Mouse (Mus musculus): ENCODE data around the gene Zbtb46.

Zbtb46 gene

DNA sequence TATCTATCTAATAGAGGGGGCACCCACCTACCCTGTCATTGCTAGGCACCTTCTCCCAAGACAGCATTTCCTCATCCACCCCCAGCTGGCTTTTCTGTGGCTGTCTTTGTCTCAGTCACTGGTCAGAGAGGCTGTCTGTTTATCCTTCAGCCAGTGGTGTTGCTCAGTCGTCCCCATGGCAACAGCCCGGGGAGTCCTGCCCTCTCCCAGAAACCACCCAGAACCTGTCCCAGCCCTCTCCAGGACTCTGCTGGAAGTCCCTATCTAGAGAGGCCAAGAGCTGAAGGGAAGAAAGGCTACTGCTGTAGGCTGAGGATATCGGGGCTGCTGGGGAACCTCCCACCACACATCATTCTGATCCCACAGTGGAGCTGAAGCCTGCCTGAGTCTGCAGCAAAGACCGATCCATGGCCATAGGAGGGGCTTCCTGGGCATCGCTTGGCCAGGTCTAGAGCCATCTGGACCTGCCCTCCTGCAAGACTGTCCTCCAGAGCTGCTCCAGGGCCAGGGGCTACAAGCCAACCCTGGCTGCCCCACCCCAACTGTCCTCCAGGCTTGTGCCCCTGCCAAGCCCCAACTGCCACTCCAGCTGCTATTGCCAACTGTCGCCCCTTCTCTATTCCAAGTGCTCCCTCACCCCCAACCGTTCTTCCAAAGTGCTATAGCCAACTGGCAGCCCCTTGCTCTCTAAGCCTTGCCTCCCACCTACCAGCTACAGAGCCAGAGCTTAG, 3.9 kb upstream of the Zbtb46 start:
- no peak for DNase-seq (ENCODE audit: low spot score)

DNA sequence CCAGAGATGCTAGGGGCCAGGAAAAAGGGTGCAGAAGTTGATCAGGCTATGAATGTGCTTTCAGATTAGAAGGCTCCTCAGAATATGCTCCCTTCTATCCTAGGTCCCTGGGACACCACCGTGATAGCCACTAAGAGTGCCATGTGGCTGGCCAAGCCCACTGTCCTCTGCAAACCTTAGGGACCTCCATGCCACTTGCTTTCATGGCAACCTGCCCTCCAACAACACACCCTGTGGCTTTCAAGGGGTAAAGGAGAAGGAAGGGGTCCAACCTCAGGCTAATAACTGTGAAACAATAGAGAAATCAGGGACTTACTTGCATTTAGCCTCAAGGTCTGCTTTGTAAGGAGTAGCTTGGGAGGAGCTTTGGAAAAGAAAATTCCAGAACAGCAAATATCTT, 3.4 kb upstream of the Zbtb46 start:
- no peak for DNase-seq (ENCODE audit: low spot score)

DNA sequence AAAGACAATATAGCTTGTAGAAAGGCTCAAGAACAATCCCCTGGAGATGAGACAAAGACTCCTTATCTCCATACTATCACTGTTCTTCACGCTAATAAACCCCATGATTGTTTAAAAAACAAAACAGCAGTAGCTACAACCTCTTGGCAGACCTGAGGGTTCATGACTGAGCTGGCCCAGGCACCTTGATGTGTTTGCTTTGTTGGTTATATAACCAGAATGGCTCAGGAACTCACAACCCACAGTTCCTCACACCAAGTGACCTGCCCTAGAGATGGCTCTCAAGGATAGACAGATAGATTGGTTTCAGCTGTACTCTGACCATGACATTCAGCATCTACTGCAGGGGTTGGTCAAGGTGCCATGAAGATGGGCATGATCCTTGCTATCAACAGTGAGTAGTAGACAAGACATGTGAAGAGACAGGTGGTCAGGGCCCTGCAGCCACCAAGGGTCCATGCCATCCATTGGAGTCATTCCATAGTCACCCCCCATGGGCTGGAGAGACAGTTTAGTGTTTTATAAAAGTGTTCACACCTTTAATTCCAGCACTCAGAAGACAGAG, 2.4 kb upstream of the Zbtb46 start:
- no peak for DNase-seq (ENCODE audit: low spot score)

DNA sequence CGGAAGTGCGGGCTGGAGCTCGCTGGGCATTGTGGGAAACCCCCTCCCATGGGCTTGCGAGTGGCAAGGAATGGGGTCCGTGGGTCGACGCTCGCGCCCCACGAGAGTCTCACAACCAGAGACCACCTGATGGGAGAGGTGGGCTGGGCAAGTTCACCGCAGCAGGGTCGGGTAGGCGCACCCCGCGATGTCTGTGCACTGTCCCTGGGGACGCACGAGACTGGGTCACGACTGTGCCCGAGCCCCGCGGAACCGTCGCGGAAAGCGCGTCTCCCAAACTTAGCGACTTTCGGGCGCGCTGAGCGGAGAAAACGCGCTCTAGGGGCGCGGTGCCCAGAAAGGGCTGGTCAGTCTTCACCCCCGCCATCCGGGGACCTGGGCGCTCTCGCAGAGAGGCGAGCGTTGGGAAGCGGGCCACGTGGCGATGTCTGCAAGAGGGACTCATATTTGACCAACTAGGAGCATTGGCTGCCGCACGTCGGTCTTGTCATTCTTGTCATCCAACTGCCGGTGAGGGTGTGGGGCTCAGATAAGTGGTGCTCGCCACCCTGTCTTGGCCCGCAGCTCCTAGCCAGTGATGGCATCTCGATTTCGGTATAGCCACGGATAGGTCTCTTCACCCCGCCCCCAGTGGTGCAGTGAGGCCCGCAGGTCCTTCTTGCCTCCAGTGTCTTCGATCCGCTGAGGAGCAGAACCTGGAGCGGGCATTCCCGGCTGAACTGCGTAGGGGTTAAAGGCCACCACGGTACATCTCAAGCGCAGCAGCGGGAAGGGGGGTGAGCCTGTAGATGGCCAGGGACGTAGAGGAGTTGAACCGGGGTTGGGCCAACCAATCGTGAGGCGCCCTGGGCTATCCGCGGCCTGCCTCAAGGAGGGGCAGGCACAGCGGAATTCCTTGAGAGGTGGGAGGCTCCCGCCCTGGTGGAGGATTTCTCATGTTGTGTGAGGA, 721 bp upstream of the Zbtb46 start:
- DNase-seq (ENCODE audit: low spot score): no peak

DNA sequence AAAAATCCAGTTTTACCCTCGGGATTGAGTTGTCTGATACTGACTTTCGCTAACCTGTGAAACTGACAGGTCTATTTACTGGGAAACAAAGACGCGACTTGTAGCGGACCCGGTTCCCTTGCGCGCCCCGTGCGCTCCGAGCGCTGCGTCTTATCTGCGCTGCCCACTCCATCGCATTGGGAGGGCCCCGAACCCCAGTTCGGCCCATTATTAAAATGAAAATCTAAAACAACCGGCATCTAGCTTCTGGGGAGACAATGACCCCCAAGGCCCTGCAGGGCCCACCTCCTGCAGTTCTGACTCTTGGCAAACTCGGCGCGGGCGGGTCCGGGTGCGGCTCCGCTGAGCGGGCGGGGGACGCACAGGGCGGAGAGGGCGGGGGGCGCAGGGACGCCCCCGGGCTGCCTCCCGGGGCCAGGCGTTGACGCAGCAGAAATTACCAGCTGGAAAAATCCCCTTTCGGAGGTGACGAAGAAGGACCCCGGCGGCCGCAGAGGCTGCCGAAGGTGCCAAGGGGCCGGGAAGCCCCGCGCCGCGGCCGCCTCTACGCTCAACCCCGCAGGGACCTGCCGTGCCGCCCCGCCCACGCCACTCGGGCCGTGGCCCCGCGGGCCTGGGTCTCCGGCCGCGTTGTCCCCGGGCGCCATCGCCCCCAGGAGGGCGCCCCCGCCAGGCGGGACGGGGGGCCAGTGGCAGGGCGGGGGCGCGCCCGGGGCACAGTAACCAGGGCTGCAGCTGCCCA, 644 bp downstream of the Zbtb46 start:
- no peak for DNase-seq (ENCODE audit: low spot score)

DNA sequence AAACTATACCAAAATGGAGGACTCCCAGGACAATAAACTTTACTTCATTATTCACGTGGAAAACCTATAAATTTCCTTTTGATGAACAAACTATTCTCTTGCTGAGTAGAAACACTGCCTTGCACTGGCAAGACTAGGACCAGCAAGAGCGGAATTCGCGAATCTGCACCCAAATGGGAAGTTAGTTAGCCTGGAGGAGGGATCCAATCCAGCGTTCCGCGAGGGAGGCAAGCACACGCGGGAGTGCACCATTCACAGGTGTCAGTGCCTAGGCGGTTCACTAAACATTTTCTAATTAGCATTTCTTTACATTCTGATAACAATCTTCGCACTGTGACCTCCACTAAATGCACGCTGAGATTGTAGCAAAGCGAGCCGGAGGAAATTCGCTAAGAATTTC, 1.4 kb downstream of the Zbtb46 start:
- DNase-seq (ENCODE audit: low spot score): no peak

DNA sequence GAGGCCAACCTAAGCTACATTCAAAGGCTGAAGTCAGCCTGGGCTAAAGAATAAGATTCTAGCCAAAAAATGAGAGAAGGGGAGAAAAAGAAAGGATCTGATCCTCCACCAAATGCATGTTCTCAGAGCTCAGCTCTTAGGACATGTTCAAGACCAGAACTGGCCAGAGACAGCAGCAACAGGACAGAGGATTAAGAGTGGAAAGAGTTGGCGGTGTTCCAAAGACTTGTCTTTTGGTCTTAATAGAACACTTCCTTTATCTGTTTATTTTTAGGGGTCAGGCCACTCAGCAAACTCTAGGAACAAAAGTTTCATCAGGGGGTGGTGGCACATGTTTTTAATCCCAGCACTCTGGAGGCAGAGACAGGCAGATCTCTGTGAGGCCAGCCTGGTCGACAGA, 3.3 kb downstream of the Zbtb46 start:
- no peak for DNase-seq (ENCODE audit: low spot score)

DNA sequence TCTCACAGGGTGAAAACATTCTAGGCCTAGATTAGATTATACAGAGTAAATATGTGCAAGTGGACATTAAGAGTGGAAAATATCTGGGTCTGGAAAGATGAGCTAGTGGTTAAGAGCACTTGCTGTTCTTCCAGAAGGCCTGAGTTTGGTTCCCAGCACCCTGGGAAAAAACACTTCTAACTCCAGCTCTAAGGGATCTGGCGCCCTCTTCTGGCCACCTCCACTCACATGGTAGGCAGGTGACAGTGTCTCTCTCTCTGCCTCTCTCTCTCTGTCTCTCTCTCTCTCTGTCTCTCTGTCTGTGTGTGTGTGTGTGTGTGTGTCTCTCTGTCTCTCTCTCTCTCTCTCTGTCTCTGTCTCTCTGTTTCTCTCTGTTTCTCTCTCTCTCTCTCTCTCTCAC, 6.0 kb downstream of the Zbtb46 start:
- no peak for DNase-seq (ENCODE audit: low spot score)

DNA sequence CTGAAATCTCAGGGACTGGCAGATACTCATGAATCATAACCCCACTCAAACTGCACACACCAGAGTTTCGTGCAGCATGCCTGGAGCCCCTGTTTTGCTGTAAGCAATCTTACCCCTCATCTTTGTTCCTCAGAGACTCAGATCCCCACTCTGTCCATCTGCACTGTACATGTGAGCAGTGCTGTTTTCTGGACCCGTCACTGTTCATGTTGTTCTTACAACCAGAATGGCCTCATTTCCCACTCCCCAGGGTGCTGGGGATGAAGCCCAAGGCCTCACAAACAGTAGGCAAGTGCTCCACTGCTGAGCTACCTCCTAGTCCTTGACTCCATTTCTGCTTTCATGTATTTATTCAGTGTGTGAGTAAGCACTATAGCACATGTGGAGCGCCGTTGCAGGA, 7.0 kb downstream of the Zbtb46 start:
- DNase-seq (ENCODE audit: low spot score): no peak

DNA sequence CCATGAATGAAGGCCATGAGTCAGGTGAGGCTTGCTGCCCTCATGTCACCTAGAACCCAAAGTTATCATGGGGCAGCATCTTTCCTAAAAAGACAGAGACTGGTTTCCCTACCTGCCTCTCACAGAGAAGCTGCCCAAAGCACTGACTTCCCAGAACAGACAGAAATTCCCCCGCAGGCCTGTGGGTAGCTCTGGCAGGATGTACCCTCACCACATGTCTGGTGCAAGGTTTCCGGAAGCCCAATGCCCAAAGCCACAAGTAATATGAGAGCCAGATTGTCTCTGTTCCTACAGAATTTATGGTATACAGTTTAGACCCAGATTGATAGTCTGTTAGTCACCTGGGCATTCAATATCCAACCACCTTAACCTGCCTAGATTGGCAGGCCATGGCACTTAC, 16.2 kb downstream of the Zbtb46 start:
- no peak for DNase-seq (ENCODE audit: low spot score)

DNA sequence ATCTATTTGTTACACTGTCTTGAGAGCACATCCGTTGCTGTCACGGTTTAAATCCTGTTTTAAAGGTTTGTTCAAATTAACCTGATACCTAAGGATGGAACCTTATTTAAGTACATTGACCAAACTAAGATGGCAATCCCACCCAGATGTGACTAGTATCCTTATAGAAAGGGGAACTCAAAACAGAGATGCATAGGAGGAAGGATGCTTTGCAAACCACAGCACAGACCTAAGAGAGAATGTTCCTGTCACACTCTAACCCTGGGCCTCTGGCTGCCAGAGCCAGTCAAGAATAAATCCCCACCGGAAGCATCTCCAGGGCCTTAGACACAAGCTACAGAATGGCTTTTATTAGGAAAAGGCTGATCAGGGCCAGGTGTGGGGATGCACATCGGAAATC, 21.1 kb downstream of the Zbtb46 start:
- no peak for DNase-seq (ENCODE audit: low spot score)

DNA sequence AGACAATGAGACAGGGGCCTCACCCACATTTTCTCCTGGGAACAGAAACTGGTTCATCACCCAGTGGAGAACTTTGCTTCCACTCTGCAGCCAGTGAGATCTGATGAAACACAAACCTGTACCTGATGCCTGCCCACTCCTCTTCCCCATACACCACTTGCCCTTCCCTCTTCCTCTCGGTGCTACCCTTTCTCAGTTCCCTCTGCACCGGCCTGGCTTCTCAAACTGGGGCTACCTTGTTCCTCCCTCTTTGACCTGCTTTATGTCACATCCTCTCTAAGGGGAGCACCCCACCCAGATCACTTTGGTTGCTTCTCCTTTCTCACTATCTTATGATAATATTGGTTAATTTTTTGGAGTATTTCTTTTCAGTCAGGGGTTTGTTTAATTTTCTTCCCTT, 23.0 kb downstream of the Zbtb46 start:
- DNase-seq (ENCODE audit: low spot score): no peak

DNA sequence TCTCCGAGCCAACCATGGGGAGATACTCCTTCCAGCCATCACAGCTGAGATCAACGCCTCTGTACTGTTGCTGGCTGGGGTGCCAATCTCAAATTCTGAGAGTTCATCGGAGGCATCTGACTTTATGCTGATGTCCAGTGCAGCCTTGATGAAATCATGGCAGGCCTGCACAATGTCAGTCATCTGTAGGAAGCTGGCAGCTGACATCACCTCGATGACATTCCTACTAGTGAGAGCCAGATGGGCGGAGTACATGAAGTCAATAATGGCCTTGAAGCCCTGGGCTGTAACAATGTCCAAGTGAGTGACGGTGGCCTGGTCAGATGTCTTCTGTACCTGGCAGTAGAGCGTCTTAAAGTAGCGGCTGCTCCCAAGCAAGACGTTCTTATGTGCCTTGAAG, 35.4 kb downstream of the Zbtb46 start:
- DNase-seq (ENCODE audit: low spot score): no peak

DNA sequence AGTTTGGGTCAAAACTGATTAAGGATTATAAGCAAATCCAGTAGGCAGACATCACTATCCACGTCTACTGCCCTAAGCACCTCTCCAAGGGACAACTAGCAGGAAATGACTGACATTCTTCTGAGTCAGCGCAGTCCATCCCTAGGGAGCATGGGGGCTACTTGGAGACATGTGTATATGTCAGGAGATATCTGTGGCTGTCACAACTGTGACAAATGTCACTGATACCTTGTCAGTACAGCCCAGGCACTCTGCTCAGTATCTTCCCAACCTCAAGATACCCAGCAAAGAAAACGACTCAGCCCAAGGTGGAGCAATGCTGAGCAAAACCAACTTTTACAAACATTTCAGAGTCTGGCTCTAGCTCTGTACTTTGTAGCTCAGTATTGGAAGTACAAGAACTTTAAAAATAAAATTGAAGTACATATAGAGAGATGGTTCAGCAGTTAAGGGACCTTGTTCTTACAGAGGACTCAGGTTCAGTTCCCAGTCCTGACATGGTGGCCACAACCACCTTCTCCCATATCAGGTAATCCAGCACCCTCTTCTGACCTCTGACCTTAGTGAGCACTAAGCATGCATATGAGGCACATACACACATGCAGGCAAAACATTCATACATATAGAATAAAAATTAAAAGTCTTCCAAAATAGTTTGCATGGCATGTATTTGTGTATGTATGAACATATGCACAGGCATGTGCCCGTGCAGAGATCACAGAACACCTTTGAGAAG, 38.2 kb downstream of the Zbtb46 start:
- no peak for DNase-seq (ENCODE audit: low spot score)

DNA sequence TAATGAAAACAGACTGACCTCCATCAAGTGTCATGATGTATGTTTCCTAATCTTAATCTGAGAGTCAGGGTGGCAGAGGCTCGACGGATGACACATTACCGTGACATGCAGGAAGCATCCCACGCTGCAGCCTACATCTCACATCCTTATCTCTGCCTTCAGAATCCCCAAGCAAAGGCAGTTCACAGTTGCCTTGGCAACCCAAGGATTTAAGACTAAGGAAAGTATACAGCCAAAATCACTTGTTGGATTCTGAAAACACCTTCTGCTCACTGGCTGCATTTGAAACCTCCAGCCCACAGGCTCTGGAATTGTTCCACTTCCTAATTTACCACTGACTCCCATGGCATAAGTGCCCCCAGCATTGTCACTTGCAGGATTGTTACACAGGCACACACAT, 38.8 kb downstream of the Zbtb46 start:
- DNase-seq (ENCODE audit: low spot score): peak; percentile 64

DNA sequence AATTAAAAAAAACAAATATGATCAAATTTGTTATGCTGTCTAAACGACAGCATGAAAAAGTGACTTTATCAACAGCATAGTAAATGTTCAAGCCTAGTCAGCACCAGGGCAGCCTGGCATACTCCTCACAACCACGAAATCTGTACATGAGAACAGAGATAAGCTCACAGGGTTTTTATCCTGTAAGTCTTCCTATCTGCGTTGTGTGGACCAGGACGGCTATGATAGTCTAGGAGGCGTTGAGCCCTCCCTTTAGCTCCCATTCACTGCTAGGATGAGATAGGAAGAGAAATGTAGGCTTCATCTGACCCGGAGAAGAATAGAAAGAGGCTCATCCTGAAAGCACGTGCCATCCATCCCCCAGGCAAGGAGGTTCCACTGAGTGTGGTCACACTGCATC, 39.9 kb downstream of the Zbtb46 start:
- DNase-seq (ENCODE audit: low spot score): no peak

DNA sequence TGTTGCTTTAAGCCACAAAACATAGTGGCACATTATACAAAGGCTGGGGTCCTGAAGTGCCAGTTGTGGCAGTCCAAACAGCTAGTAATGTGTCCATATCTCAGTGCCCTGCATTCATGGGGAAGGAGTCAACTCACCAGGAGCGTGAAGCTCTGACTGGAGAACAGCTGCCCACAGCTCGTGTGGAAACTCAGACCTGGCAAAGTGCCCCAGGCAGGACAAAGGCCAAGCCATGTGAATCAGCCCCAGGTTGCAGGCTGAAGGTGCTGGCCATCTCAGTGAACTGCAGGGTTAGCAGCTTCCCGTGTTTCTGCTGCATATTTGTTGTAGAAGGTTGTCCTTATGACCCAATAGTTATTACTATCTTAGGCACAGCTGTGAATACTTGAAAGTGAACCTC, 43.3 kb downstream of the Zbtb46 start:
- DNase-seq (ENCODE audit: low spot score): no peak

DNA sequence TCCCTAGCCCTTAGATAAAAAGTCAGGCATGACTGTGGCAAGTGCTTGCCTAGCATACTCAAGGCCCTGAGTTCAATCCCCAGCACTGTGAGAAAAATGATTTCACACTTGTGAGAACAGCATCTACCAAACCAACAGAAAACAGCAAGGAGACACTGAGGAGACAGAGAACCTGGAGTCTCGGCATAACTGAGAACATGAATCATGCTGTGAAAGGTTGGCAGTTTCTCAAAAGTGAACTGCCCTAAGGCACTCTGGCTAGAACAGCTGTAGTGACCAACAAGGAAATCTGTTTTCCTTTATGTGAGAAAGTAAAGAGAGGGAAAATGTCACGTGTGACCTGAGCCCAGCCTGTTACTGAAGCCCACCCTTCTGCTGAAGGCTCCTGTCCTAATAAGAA, 46.1 kb downstream of the Zbtb46 start:
- DNase-seq (ENCODE audit: low spot score): no peak

DNA sequence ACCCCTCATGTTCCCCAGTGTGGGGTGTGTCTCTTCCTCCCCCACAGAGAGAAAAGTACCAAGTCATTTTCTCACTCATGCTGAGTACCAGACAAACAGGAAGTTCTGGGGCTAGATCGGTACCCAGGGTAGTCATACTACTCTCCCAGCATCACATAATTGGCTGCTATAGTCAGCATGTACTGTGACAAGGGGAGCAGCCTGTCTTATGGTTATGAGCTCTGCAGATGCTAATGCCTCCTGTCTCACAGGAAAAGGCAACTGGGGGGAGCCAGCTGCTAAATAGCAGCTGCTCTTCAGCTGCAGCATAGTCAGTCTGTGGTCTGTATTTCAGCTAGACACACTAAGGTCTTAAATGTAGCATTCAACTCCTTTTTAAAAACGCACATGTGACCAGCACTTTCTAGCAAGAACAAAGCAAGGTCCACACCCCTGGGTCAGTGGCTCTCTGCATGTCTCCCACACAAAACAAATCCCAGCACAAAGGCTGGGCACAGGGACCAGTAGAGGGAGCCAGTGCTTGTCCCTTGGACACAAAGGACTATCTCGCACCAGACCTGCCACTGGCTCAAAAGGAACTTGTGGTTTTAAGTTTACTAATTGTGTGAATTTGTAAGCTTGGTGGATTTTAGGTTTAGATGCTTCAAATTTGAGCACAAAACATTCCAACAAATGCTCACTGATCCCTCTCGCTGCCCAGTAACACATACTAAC, 48.3 kb downstream of the Zbtb46 start:
- peak; percentile 34 for DNase-seq (ENCODE audit: low spot score)

DNA sequence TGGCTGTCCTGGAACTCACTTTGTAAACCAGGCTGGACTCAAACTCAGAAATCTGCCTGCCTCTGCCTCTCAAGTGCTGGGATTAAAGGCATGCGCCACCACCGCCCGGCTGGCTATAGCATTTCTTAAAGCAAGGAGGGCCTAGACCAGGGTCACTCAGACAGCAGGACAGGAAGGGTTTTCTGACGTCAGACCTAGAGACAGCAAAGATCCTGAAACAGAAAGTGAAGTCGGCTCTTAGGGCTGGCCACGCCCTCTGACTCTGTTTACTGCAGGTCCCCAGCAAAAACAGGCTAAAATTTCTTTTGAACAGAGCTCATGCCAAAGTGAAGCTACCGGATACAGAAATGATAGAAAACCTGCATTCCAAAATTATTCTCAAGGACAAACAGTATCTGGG, 49.6 kb downstream of the Zbtb46 start:
- DNase-seq (ENCODE audit: low spot score): no peak

DNA sequence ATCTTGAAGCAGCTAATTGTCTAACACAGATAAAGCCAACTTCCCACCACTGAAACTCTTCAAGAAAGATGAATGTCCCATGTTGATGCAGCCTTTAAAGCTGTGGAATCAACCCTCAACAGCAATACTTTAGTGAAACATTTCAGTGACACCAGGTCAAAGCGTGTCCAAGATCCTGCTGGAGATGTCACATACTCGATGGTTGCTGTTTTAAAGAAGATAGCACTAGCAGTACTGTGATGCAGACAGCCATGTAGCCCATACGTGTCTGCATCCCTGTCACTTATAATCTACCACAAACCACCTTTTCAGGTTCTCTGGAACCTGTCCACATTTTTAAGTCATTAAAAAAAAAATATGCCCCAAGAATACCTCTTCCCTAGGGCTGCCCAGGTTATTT, 55.5 kb downstream of the Zbtb46 start:
- no peak for DNase-seq (ENCODE audit: low spot score)

Data from left cerebral cortex, adult 11 months (tissue).